Mouse (Mus musculus) stomach, embryonic 16.5 days (tissue): Measurements from ENCODE around the gene Slc39a11. TPM values are rescaled to one million over a fixed set of nuclear protein-coding genes. Genes with fewer than 3 reads are reported as not detected.
A peak's percentile ranks its signal among the peaks of the same experiment; 100 is the strongest.

ENCODE experiments used
- ATAC-seq: fragments of 200-750 bp; cut with Nextera tagmentation; 2 replicates; pipeline ENCODE4 v1.8.0; 2017; ENCODE audit warnings: moderate number of reproducible peaks, moderate TSS enrichment; ENCODE audit not compliant: insufficient read depth, low FRiP score
- H3K27ac ChIP-seq: fragments of 300-500 bp; sonication (generic); 2 replicates; pipeline ENCODE4 v1.5.1; 2014; ENCODE audit warnings: low read length
- H3K27me3 ChIP-seq: fragments of 300-500 bp; sonication (generic); 2 replicates; pipeline ENCODE4 v1.6.1; 2014; ENCODE audit warnings: low read length, control low read depth, mixed read lengths; ENCODE audit not compliant: control insufficient read depth, insufficient read depth
- H3K36me3 ChIP-seq: fragments of 300-500 bp; sonication (generic); 2 replicates; pipeline ENCODE4 v1.6.1; 2014; ENCODE audit warnings: low read length; ENCODE audit not compliant: control insufficient read depth, insufficient read depth
- H3K4me1 ChIP-seq: fragments of 300-500 bp; sonication (generic); 2 replicates; pipeline ENCODE4 v1.6.1; 2014; ENCODE audit warnings: low read length, control low read depth, mixed read lengths; ENCODE audit not compliant: control insufficient read depth, insufficient read depth
- H3K4me2 ChIP-seq: fragments of 300-500 bp; sonication (generic); 2 replicates; pipeline ENCODE4 v1.6.1; 2014; ENCODE audit warnings: low read depth, low read length, mixed read lengths
- H3K4me3 ChIP-seq: fragments of 300-500 bp; sonication (generic); replicated peaks from 2 replicates; pipeline ENCODE4 v1.5.1; 2014; ENCODE audit warnings: mild to moderate bottlenecking, low read length
- H3K9ac ChIP-seq: fragments of 300-500 bp; sonication (generic); 2 replicates; pipeline ENCODE4 v1.6.1; 2014; ENCODE audit warnings: low read length
- H3K9me3 ChIP-seq: fragments of 300-500 bp; sonication (generic); replicated peaks from 2 replicates; pipeline ENCODE4 v1.6.1; 2016; ENCODE audit warnings: low read length, control low read depth; ENCODE audit not compliant: control insufficient read depth
- WGBS: fragments of 180-500 bp; shearing (Covaris S2); extraction: QIAGEN DNeasy Blood & Tissue Kit; methylation state at CpG from one replicate; pipeline ENCODE4 v1.1.7; 2014; 5-methylcytosine and 5-hydroxymethylcytosine counted together
- polyA plus RNA-seq: library from polyadenylated mRNA; unstranded; fragments of >200 nt; fragmentation: Nextera tagmentation; extraction: Ambion mirVana; gene quantifications from 2 replicates; pipeline ENCODE4 v1.2.1, GENCODE M21; 2015

Slc39a11 gene
- polyA plus RNA-seq, 1 experiment from 2014 or later: 47.9 TPM

DNA sequence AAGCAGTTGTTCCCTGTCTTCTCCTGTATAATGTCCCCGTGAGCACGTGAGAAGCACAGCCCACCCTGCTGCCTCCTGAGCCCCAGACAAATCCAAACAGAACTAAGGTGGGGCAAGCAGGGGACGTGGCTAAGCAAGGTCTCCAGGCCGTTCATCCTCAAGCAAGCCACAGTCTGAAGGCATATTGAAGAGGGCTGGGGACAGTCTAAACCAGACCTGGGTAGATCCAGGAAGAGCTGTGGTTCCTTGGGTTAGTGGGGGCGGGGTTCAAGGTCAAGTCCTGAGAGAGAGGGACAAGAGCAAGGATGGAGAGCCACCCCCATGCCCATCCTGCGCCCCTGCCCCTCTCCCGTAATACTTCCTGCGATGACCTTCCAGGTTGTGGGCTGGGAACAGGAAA is 452.3 kb downstream of the Slc39a11 start:
- H3K27me3 ChIP-seq: no peaks in the 10 kb centered on the region
- H3K4me2 ChIP-seq: peak overlapping the region; percentile 31; the same call in 1 of the 2 replicates
- H3K4me3 ChIP-seq: no peak overlapping the region
- WGBS: 72% methylated on average over 8 of the region's 8 CpGs
- peaks cover 10% of the 10 kb centered on the region for H3K4me1 ChIP-seq
- ATAC-seq: no peak
- no peaks in the 10 kb centered on the region for H3K9me3 ChIP-seq
- no peaks in the 10 kb centered on the region for H3K36me3 ChIP-seq
- H3K27ac ChIP-seq: no peak overlapping the region
- H3K9ac ChIP-seq: no peak overlapping the region

GRCm38 (mm10) chr11:113196234-113197007 is 453.5 kb downstream of the Slc39a11 start:
- Histone ChIP-seq H3K27me3 (no peaks in the 10 kb centered on the region), H3K9ac (no peak overlapping the region), H3K9me3 (no peaks in the 10 kb centered on the region), H3K36me3 (no peaks in the 10 kb centered on the region), H3K27ac (no peak overlapping the region), H3K4me1 (peaks cover 13% of the 10 kb centered on the region), H3K4me3 (no peak overlapping the region), H3K4me2 (no peak overlapping the region)
- 81% methylated on average over 19 of the region's 19 CpGs for WGBS
- no peak for ATAC-seq

Other genes starting within 250 kb of the Slc39a11 start
- gene Sstr2, start 30.7 kb downstream of the Slc39a11 start, polyA plus RNA-seq: 1.6 and 2.3 TPM in 2 replicates
- gene Cog1, start 910 bp downstream of the Slc39a11 start, polyA plus RNA-seq: 17.3 and 20.8 TPM in 2 replicates
- gene Fam104a, start 34.1 kb upstream of the Slc39a11 start, polyA plus RNA-seq: 36.2 and 41.2 TPM in 2 replicates
- gene D11Wsu47e, start 34.3 kb upstream of the Slc39a11 start, polyA plus RNA-seq: 13.9 and 17.1 TPM in 2 replicates
- 0.18 and 0.41 TPM in 2 replicates for gene Cpsf4l, start 59.9 kb upstream of the Slc39a11 start, polyA plus RNA-seq
- gene Cdc42ep4, start 101.8 kb upstream of the Slc39a11 start, polyA plus RNA-seq: 59.7 and 62.0 TPM in 2 replicates